Mouse (Mus musculus) hindbrain, embryonic 14.5 days (tissue): ENCODE data around the gene Ifnk. TPM values are rescaled to one million over a fixed set of nuclear protein-coding genes. Genes with fewer than 3 reads are reported as not detected.
A peak's percentile ranks its signal among the peaks of the same experiment; 100 is the strongest.

Experiments
- ATAC-seq: fragments of 200-750 bp; cut with Nextera tagmentation; 2 replicates; pipeline ENCODE4 v1.8.0; 2017; ENCODE audit warnings: moderate number of reproducible peaks, mild to moderate bottlenecking, moderate TSS enrichment, moderate library complexity; ENCODE audit not compliant: low FRiP score
- DNase-seq: peaks from one replicate; pipeline ENCODE4 v3.0.0-alpha.2; 2015; ENCODE audit warnings: low spot score
- H3K27ac ChIP-seq: fragments of 300-500 bp; sonication (generic); 2 replicates; pipeline ENCODE4 v1.5.1; 2014; ENCODE audit warnings: mild to moderate bottlenecking, moderate library complexity
- H3K27me3 ChIP-seq: fragments of 300-500 bp; sonication (generic); 2 replicates; pipeline ENCODE4 v1.6.1; 2014; ENCODE audit warnings: mild to moderate bottlenecking, low read length, mixed read lengths; ENCODE audit not compliant: control insufficient read depth, insufficient read depth
- H3K36me3 ChIP-seq: fragments of 300-500 bp; sonication (generic); replicated peaks from 2 replicates; pipeline ENCODE4 v1.6.1; 2014; ENCODE audit not compliant: control insufficient read depth, insufficient read depth
- H3K4me1 ChIP-seq: fragments of 300-500 bp; sonication (generic); replicated peaks from 2 replicates; pipeline ENCODE4 v1.6.1; 2014; ENCODE audit warnings: antibody characterized with exemption, low read length, mixed read lengths; ENCODE audit not compliant: control insufficient read depth, insufficient read depth
- H3K4me2 ChIP-seq: fragments of 300-500 bp; sonication (generic); replicated peaks from 2 replicates; pipeline ENCODE4 v1.6.1; 2014; ENCODE audit warnings: mild to moderate bottlenecking, moderate library complexity
- H3K4me3 ChIP-seq: fragments of 300-500 bp; sonication (generic); replicated peaks from 2 replicates; pipeline ENCODE4 v1.5.1; 2014; ENCODE audit warnings: mild to moderate bottlenecking, low read length
- H3K9ac ChIP-seq: fragments of 300-500 bp; sonication (generic); 2 replicates; pipeline ENCODE4 v1.6.1; 2014
- H3K9me3 ChIP-seq: fragments of 300-500 bp; sonication (generic); 2 replicates; pipeline ENCODE4 v1.6.1; 2016; ENCODE audit warnings: low read length; ENCODE audit not compliant: control insufficient read depth
- WGBS: fragments of 180-500 bp; shearing (Covaris S2); extraction: QIAGEN DNeasy Blood & Tissue Kit; methylation state at CpG from one replicate; pipeline ENCODE4 v1.1.7; 2014; 5-methylcytosine and 5-hydroxymethylcytosine counted together
- polyA plus RNA-seq: library from polyadenylated mRNA; unstranded; fragments of >200 nt; fragmentation: Nextera tagmentation; extraction: Ambion mirVana; gene quantifications from 2 replicates; pipeline ENCODE4 v1.2.1, GENCODE M21; 2014

Ifnk gene
- polyA plus RNA-seq, 1 experiment from 2014 or later: 0.25 TPM

GRCm38 (mm10) chr4:35120575-35120974 lies 31.3 kb upstream of the Ifnk start:
- Histone ChIP-seq H3K36me3 (no peaks in the 10 kb centered on the region), H3K4me2 (no peak overlapping the region), H3K4me1 (peaks cover 6% of the 10 kb centered on the region; the same call in 1 of the 2 replicates), H3K27me3 (no peaks in the 10 kb centered on the region), H3K27ac (no peak overlapping the region), H3K9ac (no peak overlapping the region), H3K4me3 (no peak overlapping the region), H3K9me3 (no peaks in the 10 kb centered on the region)
- DNase-seq (no peak), ATAC-seq (no peak)
- WGBS: 86% methylated on average over 8 of the region's 8 CpGs

- peaks cover 6% of the 10 kb centered on the region; the same call in 1 of the 2 replicates for H3K4me1 ChIP-seq
- peak overlapping the region; percentile 16; the same call in 1 of the 2 replicates for H3K4me2 ChIP-seq
- H3K9ac ChIP-seq: 0 out of 2 replicates have a peak overlapping the region, but pooled peaks have one; percentile 6
- H3K27me3 ChIP-seq: no peaks in the 10 kb centered on the region
- H3K4me3 ChIP-seq: no peak overlapping the region
- no peaks in the 10 kb centered on the region for H3K36me3 ChIP-seq
- DNase-seq: peak; percentile 38
- no peak for ATAC-seq
- H3K9me3 ChIP-seq: no peaks in the 10 kb centered on the region
- no peak overlapping the region for H3K27ac ChIP-seq
- 37% methylated on average over 12 of the region's 12 CpGs for WGBS
These were observed 30.8 kb upstream of the Ifnk start for GRCm38 (mm10) chr4:35121060-35121459.

GRCm38 (mm10) chr4:35123087-35123486 lies 28.8 kb upstream of the Ifnk start:
- Histone ChIP-seq H3K4me3 (no peak overlapping the region), H3K4me2 (no peak overlapping the region), H3K9ac (no peak overlapping the region), H3K9me3 (no peaks in the 10 kb centered on the region), H3K36me3 (no peaks in the 10 kb centered on the region), H3K27ac (no peak overlapping the region), H3K27me3 (no peaks in the 10 kb centered on the region), H3K4me1 (peaks cover 6% of the 10 kb centered on the region; the same call in 1 of the 2 replicates)
- ATAC-seq (no peak), DNase-seq (no peak)
- WGBS: 72% methylated on average over 5 of the region's 5 CpGs

GRCm38 (mm10) chr4:35124027-35124426 lies 27.8 kb upstream of the Ifnk start:
- Histone ChIP-seq H3K9me3 (no peaks in the 10 kb centered on the region), H3K4me2 (no peak overlapping the region), H3K27ac (no peak overlapping the region), H3K9ac (no peak overlapping the region), H3K27me3 (no peaks in the 10 kb centered on the region), H3K36me3 (no peaks in the 10 kb centered on the region), H3K4me3 (no peak overlapping the region), H3K4me1 (peaks cover 6% of the 10 kb centered on the region; the same call in 1 of the 2 replicates)
- DNase-seq (no peak), ATAC-seq (no peak)
- 71% methylated on average over 11 of the region's 11 CpGs for WGBS

- Histone ChIP-seq H3K9ac (no peak overlapping the region), H3K4me2 (peak overlapping the region; percentile 19), H3K4me3 (no peak overlapping the region), H3K36me3 (no peaks in the 10 kb centered on the region), H3K4me1 (peaks cover 6% of the 10 kb centered on the region; the same call in 1 of the 2 replicates), H3K9me3 (no peaks in the 10 kb centered on the region), H3K27ac (0 out of 2 replicates have a peak overlapping the region, but pooled peaks have one; percentile 9), H3K27me3 (no peaks in the 10 kb centered on the region)
- DNase-seq (no peak), ATAC-seq (peak; percentile 79)
- 1% methylated on average over 6 of the region's 6 CpGs for WGBS
These were observed 26.5 kb upstream of the Ifnk start for GRCm38 (mm10) chr4:35125299-35125777.

- H3K4me3 ChIP-seq: no peak overlapping the region
- peaks cover 6% of the 10 kb centered on the region; the same call in 1 of the 2 replicates for H3K4me1 ChIP-seq
- WGBS: 39% methylated on average over 9 of the region's 9 CpGs
- DNase-seq (no peak), ATAC-seq (no peak)
- no peak overlapping the region for H3K4me2 ChIP-seq
- H3K36me3 ChIP-seq: no peaks in the 10 kb centered on the region
- no peaks in the 10 kb centered on the region for H3K9me3 ChIP-seq
- no peaks in the 10 kb centered on the region for H3K27me3 ChIP-seq
- H3K9ac ChIP-seq: no peak overlapping the region
- no peak overlapping the region for H3K27ac ChIP-seq
These were observed 25.1 kb upstream of the Ifnk start for GRCm38 (mm10) chr4:35126776-35127175.

- no peak overlapping the region for H3K9ac ChIP-seq
- DNase-seq: no peak
- 34% methylated on average over 6 of the region's 6 CpGs for WGBS
These were observed 24.1 kb upstream of the Ifnk start for GRCm38 (mm10) chr4:35127759-35128158.

GRCm38 (mm10) chr4:35130411-35130948 lies 21.4 kb upstream of the Ifnk start:
- H3K27me3 ChIP-seq: no peaks in the 10 kb centered on the region
- H3K4me2 ChIP-seq: no peak overlapping the region
- no peak overlapping the region for H3K4me3 ChIP-seq
- peaks cover 1% of the 10 kb centered on the region; the same call in 1 of the 2 replicates for H3K4me1 ChIP-seq
- WGBS: 78% methylated on average over 6 of the region's 6 CpGs
- H3K36me3 ChIP-seq: no peaks in the 10 kb centered on the region
- no peak overlapping the region for H3K9ac ChIP-seq
- ATAC-seq (no peak), DNase-seq (no peak)
- H3K27ac ChIP-seq: no peak overlapping the region
- no peaks in the 10 kb centered on the region for H3K9me3 ChIP-seq

More at GRCm38 (mm10) chr4:35127759-35128158, 24.1 kb upstream of the Ifnk start:
- Histone ChIP-seq H3K4me2 (no peak overlapping the region), H3K27ac (no peak overlapping the region), H3K4me1 (peaks cover 6% of the 10 kb centered on the region; the same call in 1 of the 2 replicates), H3K4me3 (no peak overlapping the region), H3K36me3 (no peaks in the 10 kb centered on the region), H3K27me3 (no peaks in the 10 kb centered on the region), H3K9me3 (no peaks in the 10 kb centered on the region)
- ATAC-seq: no peak

- no peaks in the 10 kb centered on the region for H3K36me3 ChIP-seq
- ATAC-seq: no peak
- H3K27ac ChIP-seq: no peak overlapping the region
- H3K4me1 ChIP-seq: no peaks in the 10 kb centered on the region
- H3K4me3 ChIP-seq: no peak overlapping the region
- no peak for DNase-seq
- 67% methylated on average over 4 of the region's 4 CpGs for WGBS
- H3K9ac ChIP-seq: no peak overlapping the region
- no peaks in the 10 kb centered on the region for H3K9me3 ChIP-seq
- no peak overlapping the region for H3K4me2 ChIP-seq
- H3K27me3 ChIP-seq: no peaks in the 10 kb centered on the region
These were observed 20.3 kb upstream of the Ifnk start for GRCm38 (mm10) chr4:35131592-35131991.
